Mouse (Mus musculus) midbrain, embryonic 11.5 days (tissue): ENCODE measurements around the gene Krtap16-1. TPM values are rescaled to one million over a fixed set of nuclear protein-coding genes. Genes with fewer than 3 reads are reported as not detected.

Experiments
- ATAC-seq: fragments of 200-750 bp; cut with Nextera tagmentation; 2 replicates; pipeline ENCODE4 v1.8.0; 2017; ENCODE audit warnings: moderate TSS enrichment, moderate library complexity; ENCODE audit not compliant: low FRiP score
- DNase-seq: peaks from one replicate; pipeline ENCODE4 v3.0.0; 2015; ENCODE audit warnings: low spot score; ENCODE audit errors: missing footprints
- H3K27ac ChIP-seq: fragments of 300-500 bp; sonication (generic); 2 replicates; pipeline ENCODE4 v1.5.1; 2014; ENCODE audit warnings: low read depth, low read length
- H3K27me3 ChIP-seq: fragments of 300-500 bp; sonication (generic); 2 replicates; pipeline ENCODE4 v1.6.1; 2014; ENCODE audit warnings: mild to moderate bottlenecking, low read length, moderate library complexity, mixed read lengths; ENCODE audit not compliant: control insufficient read depth, insufficient read depth
- H3K36me3 ChIP-seq: fragments of 300-500 bp; sonication (generic); 2 replicates; pipeline ENCODE4 v1.6.1; 2014; ENCODE audit warnings: mild to moderate bottlenecking, low read length, moderate library complexity, mixed read lengths; ENCODE audit not compliant: control insufficient read depth, insufficient read depth
- H3K4me1 ChIP-seq: fragments of 300-500 bp; sonication (generic); 2 replicates; pipeline ENCODE4 v1.6.1; 2014; ENCODE audit warnings: low read length; ENCODE audit not compliant: control insufficient read depth, insufficient read depth
- H3K4me2 ChIP-seq: fragments of 300-500 bp; sonication (generic); 2 replicates; pipeline ENCODE4 v1.6.1; 2014; ENCODE audit warnings: mild to moderate bottlenecking, moderate library complexity
- H3K4me3 ChIP-seq: fragments of 300-500 bp; sonication (generic); 2 replicates; pipeline ENCODE4 v1.5.1; 2014; ENCODE audit warnings: low read depth, low read length
- H3K9ac ChIP-seq: fragments of 300-500 bp; sonication (generic); 2 replicates; pipeline ENCODE4 v1.6.1; 2014; ENCODE audit warnings: low read length
- H3K9me3 ChIP-seq: fragments of 300-500 bp; sonication (generic); 2 replicates; pipeline ENCODE4 v1.6.1; 2016; ENCODE audit warnings: low read length; ENCODE audit not compliant: control insufficient read depth
- whole genome bisulfite sequencing: fragments of 180-500 bp; shearing (Covaris S2); extraction: QIAGEN DNeasy Blood & Tissue Kit; methylation state at CpG from one replicate; pipeline ENCODE4 v1.1.7; 2014; 5-methylcytosine and 5-hydroxymethylcytosine counted together
- polyA plus RNA-seq: library from polyadenylated mRNA; unstranded; fragments of >200 nt; fragmentation: Nextera tagmentation; extraction: Ambion mirVana; gene quantifications from 2 replicates; pipeline ENCODE4 v1.2.1, GENCODE M21; 2014

The Krtap16-1 gene
- polyA plus RNA-seq, 1 experiment from 2014 or later = not detected

DNA sequence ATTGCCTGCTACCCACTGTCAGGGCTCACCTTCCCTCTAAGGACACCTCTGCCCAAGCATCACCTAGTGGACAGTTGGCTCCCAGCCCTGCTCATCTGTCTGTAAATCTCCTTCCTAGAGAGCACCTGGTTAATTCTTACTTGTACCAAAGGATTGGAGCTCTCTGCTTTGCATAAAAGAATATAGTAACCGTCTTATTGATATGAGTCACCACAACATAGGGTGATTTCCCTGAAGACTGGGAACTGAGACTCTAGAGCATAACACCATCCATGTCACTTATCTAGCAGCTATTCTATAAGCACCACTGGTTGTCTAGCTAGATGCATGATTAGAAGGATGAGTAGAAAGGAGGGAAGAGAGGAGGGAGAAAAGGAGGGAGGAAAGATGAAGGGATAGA is 3.0 kb downstream of the Krtap16-1 start:
- no peaks in the 10 kb centered on the region for H3K27me3 ChIP-seq
- DNase-seq = no peak
- no peak for ATAC-seq
- no peaks in the 10 kb centered on the region for H3K36me3 ChIP-seq
- no peak overlapping the region for H3K4me3 ChIP-seq
- 82% methylated on average over 1 of the region's 1 CpGs for WGBS
- no peak overlapping the region for H3K27ac ChIP-seq
- H3K9me3 ChIP-seq = no peaks in the 10 kb centered on the region
- no peak overlapping the region for H3K9ac ChIP-seq
- H3K4me2 ChIP-seq = no peak overlapping the region
- H3K4me1 ChIP-seq = no peaks in the 10 kb centered on the region

DNA sequence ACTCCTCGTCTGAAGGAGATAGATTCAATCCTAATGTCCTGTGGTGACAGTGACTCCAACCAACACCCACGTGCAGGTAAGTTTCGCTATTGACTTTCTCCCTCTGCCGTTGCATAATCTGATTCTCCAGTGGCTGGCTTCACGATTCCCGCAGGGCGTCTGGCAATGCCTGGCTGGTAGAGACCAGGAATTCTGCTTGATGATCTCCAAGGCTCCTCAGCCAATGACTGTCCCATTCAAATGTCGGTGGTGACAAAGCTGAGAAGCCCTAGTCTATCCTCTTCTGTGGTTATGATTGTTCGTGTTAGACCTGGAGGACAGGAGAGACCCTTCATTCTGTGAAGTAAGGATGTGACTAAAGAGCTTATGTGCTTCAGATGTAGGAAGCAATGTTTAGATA is 3.7 kb downstream of the Krtap16-1 start:
- no peak for DNase-seq
- no peak overlapping the region for H3K9ac ChIP-seq
- H3K36me3 ChIP-seq = no peaks in the 10 kb centered on the region
- H3K4me3 ChIP-seq = no peak overlapping the region
- no peaks in the 10 kb centered on the region for H3K9me3 ChIP-seq
- no peak for ATAC-seq
- H3K4me2 ChIP-seq = no peak overlapping the region
- no peak overlapping the region for H3K27ac ChIP-seq
- WGBS = 86% methylated on average over 9 of the region's 9 CpGs
- no peaks in the 10 kb centered on the region for H3K4me1 ChIP-seq
- no peaks in the 10 kb centered on the region for H3K27me3 ChIP-seq

DNA sequence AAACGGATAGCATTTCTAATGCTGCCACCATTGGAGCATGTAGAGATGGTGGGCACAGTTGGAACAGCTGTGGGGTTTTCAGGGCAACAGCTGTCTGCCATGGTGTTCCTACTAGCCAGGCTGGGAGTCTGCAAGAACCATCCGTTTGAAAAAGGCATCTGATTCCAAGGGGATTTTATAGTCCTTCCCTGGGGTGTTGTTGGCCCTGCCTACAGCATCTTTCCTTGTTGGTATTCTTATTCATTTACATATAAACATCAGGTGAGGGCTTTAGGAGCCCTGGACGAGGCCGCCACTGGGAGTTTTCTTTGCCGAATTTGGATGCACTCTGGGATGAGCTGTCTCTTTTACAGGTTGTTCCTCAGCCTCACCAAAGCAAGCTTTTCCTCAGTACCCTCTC is 7.4 kb downstream of the Krtap16-1 start, which contains the start of gene Krtap29-1:
Gene Krtap29-1, minus strand, starts transcription at position 101 of the 400 bp plus-strand sequence.
- no peaks in the 10 kb centered on the region for H3K36me3 ChIP-seq
- no peak within 1 kb of the TSS for H3K9ac ChIP-seq
- H3K4me3 ChIP-seq = no peak within 1 kb of the TSS
- DNase-seq (no peak), ATAC-seq (no peak)
- no peaks in the 10 kb centered on the region for H3K27me3 ChIP-seq
- H3K4me1 ChIP-seq = no peaks in the 10 kb centered on the region
- no peak within 1 kb of the TSS for H3K27ac ChIP-seq
- H3K4me2 ChIP-seq = no peak within 1 kb of the TSS
- H3K9me3 ChIP-seq = no peaks in the 10 kb centered on the region
- WGBS = 74% methylated on average over 5 of the region's 5 CpGs

DNA sequence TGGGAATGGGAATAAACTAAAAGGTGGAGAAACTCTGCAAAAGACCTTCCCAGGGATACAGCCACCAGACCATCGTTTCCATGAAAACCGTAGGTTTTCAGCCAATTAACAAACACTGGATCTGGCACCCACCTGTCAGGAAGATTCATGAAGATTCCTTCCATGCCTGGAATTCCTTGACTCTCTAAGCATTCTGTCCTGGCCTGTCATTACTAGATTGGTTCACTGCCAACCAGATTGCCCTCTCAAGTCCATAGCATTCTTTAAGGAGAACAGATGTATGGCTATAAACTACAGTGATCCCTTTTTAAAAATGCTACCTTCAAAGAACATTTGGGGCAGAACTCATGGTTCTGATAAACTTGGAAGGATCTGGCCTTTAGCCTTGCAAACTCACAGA is 20.4 kb downstream of the Krtap16-1 start:
- DNase-seq = no peak
- Histone ChIP-seq H3K4me2 (no peak overlapping the region), H3K9ac (no peak overlapping the region), H3K36me3 (no peaks in the 10 kb centered on the region), H3K4me1 (no peaks in the 10 kb centered on the region), H3K27ac (no peak overlapping the region), H3K27me3 (no peaks in the 10 kb centered on the region), H3K4me3 (no peak overlapping the region), H3K9me3 (no peaks in the 10 kb centered on the region)
- WGBS = 82% methylated on average over 2 of the region's 2 CpGs
- ATAC-seq = no peak

DNA sequence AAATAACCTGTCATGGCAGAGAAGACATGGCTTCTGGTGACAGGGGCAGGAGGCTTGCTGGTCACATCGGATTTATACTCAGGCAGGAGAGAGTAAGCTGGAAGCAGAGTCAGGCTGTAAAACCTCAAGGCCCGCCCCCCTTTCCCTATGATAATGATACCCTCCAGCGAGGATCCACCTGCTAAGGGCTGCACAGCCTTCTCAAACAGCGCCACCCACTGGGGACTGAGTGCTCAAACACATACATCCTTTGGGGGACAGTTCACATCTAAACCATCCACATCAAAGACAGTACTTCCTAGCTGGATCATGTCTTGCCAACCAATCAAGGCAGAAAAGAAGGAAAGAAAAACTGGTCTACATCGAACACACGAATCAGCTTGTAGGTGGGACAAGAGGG is 22.2 kb downstream of the Krtap16-1 start:
- no peak for ATAC-seq
- no peaks in the 10 kb centered on the region for H3K27me3 ChIP-seq
- H3K4me1 ChIP-seq = no peaks in the 10 kb centered on the region
- WGBS = 51% methylated on average over 6 of the region's 6 CpGs
- no peaks in the 10 kb centered on the region for H3K9me3 ChIP-seq
- H3K4me3 ChIP-seq = no peak overlapping the region
- no peak for DNase-seq
- H3K4me2 ChIP-seq = no peak overlapping the region
- H3K36me3 ChIP-seq = no peaks in the 10 kb centered on the region
- H3K9ac ChIP-seq = no peak overlapping the region
- no peak overlapping the region for H3K27ac ChIP-seq

DNA sequence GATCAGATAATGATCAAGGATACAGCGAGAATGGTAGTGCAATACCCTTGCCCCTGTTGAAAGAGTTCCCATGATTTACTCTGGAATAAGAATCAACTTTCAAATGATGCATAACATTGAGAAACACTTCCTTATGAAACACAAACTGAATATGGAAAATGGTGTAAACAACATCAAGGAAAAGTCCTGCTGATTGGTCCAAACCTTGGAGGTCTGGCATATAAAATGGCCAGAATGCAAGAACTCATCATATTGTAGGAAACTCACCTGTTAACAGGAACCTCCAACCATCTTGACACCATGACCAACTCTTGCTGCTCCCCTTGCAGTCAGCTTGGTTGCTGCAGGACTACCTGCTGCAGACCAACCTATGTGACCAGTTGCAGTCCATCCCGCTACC is 38.2 kb downstream of the Krtap16-1 start, which contains the start of gene Krtap9-5:
Gene Krtap9-5, plus strand, starts transcription at position 301 of the 400 bp plus-strand sequence.
- no peak for DNase-seq
- Histone ChIP-seq H3K4me1 (no peaks in the 10 kb centered on the region), H3K9ac (no peak within 1 kb of the TSS), H3K27me3 (no peaks in the 10 kb centered on the region), H3K36me3 (no peaks in the 10 kb centered on the region), H3K4me3 (no peak within 1 kb of the TSS), H3K4me2 (no peak within 1 kb of the TSS), H3K27ac (peak within 1 kb of the TSS; percentile 51), H3K9me3 (no peaks in the 10 kb centered on the region)
- ATAC-seq = no peak
- 91% methylated on average over 2 of the region's 2 CpGs for WGBS

DNA sequence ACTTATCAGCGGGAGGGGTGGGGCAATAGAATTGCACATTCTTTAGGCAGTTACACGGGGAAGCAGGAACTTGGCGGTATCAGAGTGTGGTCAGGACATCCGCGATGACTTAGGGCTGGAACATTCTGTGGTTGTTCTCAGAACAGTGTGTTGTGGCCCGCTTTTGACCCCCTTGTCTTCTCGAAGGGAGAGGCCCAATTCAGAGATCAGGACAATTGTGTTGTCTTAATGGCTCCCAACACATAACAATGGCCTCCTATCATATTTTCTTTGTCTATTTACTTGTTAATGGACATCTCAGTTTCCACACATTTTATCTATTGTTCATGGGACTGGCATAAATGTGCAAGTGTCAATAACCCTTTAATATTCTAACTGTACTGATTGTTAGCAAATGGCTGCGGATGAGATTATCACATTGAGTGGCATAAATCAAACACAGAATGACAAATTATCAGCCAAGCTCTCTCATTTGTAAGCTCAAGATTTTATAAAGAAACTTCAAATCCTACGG is 48.6 kb downstream of the Krtap16-1 start:
- Histone ChIP-seq H3K4me3 (no peak overlapping the region), H3K36me3 (no peaks in the 10 kb centered on the region), H3K9me3 (no peaks in the 10 kb centered on the region), H3K27me3 (no peaks in the 10 kb centered on the region), H3K27ac (no peak overlapping the region), H3K4me1 (no peaks in the 10 kb centered on the region), H3K4me2 (no peak overlapping the region), H3K9ac (no peak overlapping the region)
- WGBS = 86% methylated on average over 9 of the region's 9 CpGs
- no peak for DNase-seq
- ATAC-seq = no peak

DNA sequence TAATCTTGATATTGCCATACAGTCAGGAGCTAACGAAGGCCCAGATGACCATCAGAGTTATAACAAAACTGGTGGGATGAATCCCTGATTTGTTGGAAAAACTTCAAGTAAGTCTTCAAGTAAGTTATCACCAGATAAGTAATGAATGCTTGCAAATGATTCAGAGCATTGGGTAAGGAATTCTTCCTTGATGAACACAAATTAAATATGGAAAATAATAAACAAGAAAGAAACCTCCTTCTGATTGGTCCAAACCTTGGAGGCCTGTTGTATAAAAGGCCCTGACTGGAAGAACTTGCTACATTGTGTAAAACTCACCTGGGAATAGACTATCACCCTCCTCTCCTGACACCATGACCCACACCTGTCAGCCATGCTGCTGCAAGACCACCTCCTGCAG is 50.4 kb downstream of the Krtap16-1 start, which contains the start of gene Krtap31-2:
Gene Krtap31-2, plus strand, starts transcription at position 301 of the 400 bp plus-strand sequence.
- ATAC-seq = no peak
- WGBS = 86% methylated on average over 1 of the region's 1 CpGs
- no peak for DNase-seq
- Histone ChIP-seq H3K36me3 (no peaks in the 10 kb centered on the region), H3K9me3 (no peaks in the 10 kb centered on the region), H3K4me2 (no peak within 1 kb of the TSS), H3K27me3 (no peaks in the 10 kb centered on the region), H3K9ac (no peak within 1 kb of the TSS), H3K27ac (no peak within 1 kb of the TSS), H3K4me1 (no peaks in the 10 kb centered on the region), H3K4me3 (no peak within 1 kb of the TSS)
